Mouse (Mus musculus) liver, postnatal 0 days (tissue): Measurements from ENCODE around the gene Nadk2.

Source experiments
- CTCF ChIP-seq: sonication (generic); IDR thresholded peaks from 2 replicates; pipeline ENCODE4 v1.5.1; 2016; ENCODE audit warnings: antibody characterized with exemption, low read depth
- EP300 ChIP-seq: IDR thresholded peaks from 2 replicates; pipeline ENCODE4 v1.6.1; 2016; ENCODE audit warnings: antibody characterized with exemption, low read depth, mild to moderate bottlenecking

- no peak for TF ChIP-seq CTCF
- TF ChIP-seq EP300 = no peak
These were observed 8.6 kb downstream of the Nadk2 start for GRCm38 (mm10) chr15:9079626-9080025.
